Mouse (Mus musculus): ENCODE data around the gene Cachd1.

DNA sequence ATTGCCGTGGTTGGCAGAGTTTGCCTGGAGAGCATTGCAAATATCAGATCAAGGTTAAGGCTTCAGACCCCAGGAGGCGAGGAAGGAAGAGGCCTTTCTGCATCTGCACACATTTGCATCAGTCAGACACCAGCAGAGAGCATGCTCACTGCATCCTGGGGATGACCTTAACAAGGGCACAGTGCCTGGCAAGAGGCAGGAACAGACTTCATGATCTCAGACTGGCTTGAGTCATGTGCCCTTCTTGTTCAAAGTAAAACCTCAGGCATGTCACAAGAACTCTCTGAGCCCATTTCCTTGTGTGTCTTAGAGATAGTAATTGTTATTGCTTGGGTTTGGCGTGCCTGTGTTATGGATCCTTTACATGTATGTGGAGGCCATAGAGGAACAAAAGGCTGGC, 167.8 kb downstream of the Cachd1 start:
- TF ChIP-seq POLR2A (IDR thresholded peaks at IDR 0.05; ENCODE audit: insufficient read length, low read depth) (no peak), USF1 (IDR thresholded peaks at IDR 0.05; ENCODE audit: low read depth) (no peak), MAX (IDR thresholded peaks at IDR 0.05; ENCODE audit: low read depth) (no peak), TCF3 (IDR thresholded peaks at IDR 0.05; ENCODE audit: insufficient read length, low read depth) (no peak), E2F4 (IDR thresholded peaks at IDR 0.05; ENCODE audit: insufficient read depth) (no peak), POLR2AphosphoS2 (IDR thresholded peaks at IDR 0.05; ENCODE audit: insufficient read length, low read depth) (no peak), TCF12 (IDR thresholded peaks at IDR 0.05; ENCODE audit: insufficient read depth, poor library complexity, severe bottlenecking) (no peak), MYOD1 (IDR thresholded peaks at IDR 0.05; ENCODE audit: control insufficient read depth in 1 of 3, insufficient read length in 2 of 3, low read depth in 2 of 3) (no peak)
